Mouse (Mus musculus): ENCODE data around the gene Cyp4f37.

GRCm38 (mm10) chr17:32680404-32680803 is 59.3 kb downstream of the Cyp4f37 start:
- TF ChIP-seq CTCF (IDR thresholded peaks at IDR 0.05; ENCODE audit: low read depth, low read length) = peak; percentile 52
- TF ChIP-seq TAL1 (conservative IDR thresholded peaks at IDR 0.05; ENCODE audit: low read depth, low read length) = no peak
- no peak for TF ChIP-seq GATA1 (IDR thresholded peaks at IDR 0.05; ENCODE audit: borderline replicate concordance, low read length)
- TF ChIP-seq GATA2 (IDR thresholded peaks at IDR 0.05; ENCODE audit: borderline replicate concordance, low read depth, low read length) = no peak

All from G1E (cell line).